Mouse (Mus musculus) heart, embryonic 13.5 days (tissue): ENCODE results near the gene Cnot8. TPM values are rescaled to one million over a fixed set of nuclear protein-coding genes. Genes with fewer than 3 reads are reported as not detected.
"Not testable (repeated sequence)": the region's sequence is repeated elsewhere in the genome, so short reads cannot be mapped to it uniquely, and the experiment has no call there.

Experiments used
- ATAC-seq: fragments of 200-750 bp; cut with Nextera tagmentation; 2 replicates; pipeline ENCODE4 v1.8.0; 2017; ENCODE audit warnings: moderate TSS enrichment; ENCODE audit not compliant: insufficient number of reproducible peaks, low FRiP score, low TSS enrichment; ENCODE audit errors: extremely low read depth
- H3K27ac ChIP-seq: fragments of 300-500 bp; sonication (generic); replicated peaks from 2 replicates; pipeline ENCODE4 v1.5.1; 2015; ENCODE audit warnings: moderate library complexity, mild to moderate bottlenecking, inconsistent platforms
- H3K27me3 ChIP-seq: fragments of 300-500 bp; sonication (generic); replicated peaks from 2 replicates; pipeline ENCODE4 v1.6.1; 2015; ENCODE audit warnings: mild to moderate bottlenecking, inconsistent platforms
- H3K36me3 ChIP-seq: fragments of 300-500 bp; sonication (generic); 2 replicates; pipeline ENCODE4 v1.6.1; 2015; ENCODE audit warnings: mild to moderate bottlenecking, inconsistent platforms
- H3K4me1 ChIP-seq: fragments of 300-500 bp; sonication (generic); 2 replicates; pipeline ENCODE4 v1.6.1; 2015; ENCODE audit warnings: inconsistent platforms
- H3K4me2 ChIP-seq: fragments of 300-500 bp; sonication (generic); 2 replicates; pipeline ENCODE4 v1.6.1; 2015; ENCODE audit warnings: inconsistent platforms, mild to moderate bottlenecking, moderate library complexity
- H3K4me3 ChIP-seq: fragments of 300-500 bp; sonication (generic); 2 replicates; pipeline ENCODE4 v1.5.1; 2015; ENCODE audit warnings: moderate library complexity, mild to moderate bottlenecking, inconsistent platforms
- H3K9ac ChIP-seq: fragments of 300-500 bp; sonication (generic); 2 replicates; pipeline ENCODE4 v1.6.1; 2015; ENCODE audit warnings: inconsistent platforms, mild to moderate bottlenecking, moderate library complexity
- H3K9me3 ChIP-seq: fragments of 300-500 bp; sonication (generic); 2 replicates; pipeline ENCODE4 v1.6.1; 2016; ENCODE audit warnings: inconsistent platforms
- WGBS: fragments of 180-500 bp; shearing (Covaris S2); methylation state at CpG from one replicate; pipeline ENCODE4 v1.1.7; 2015; ENCODE audit warnings: mixed read lengths; 5-methylcytosine and 5-hydroxymethylcytosine counted together
- polyA plus RNA-seq: library from polyadenylated mRNA; unstranded; fragments of >200 nt; fragmentation: Nextera tagmentation; extraction: Ambion mirVana; gene quantifications from 2 replicates; pipeline ENCODE4 v1.2.1, GENCODE M21; 2015

Cnot8 gene
- polyA plus RNA-seq, 1 experiment from 2014 or later = 64.9 TPM

GRCm38 (mm10) chr11:58095561-58095960 lies 8.4 kb upstream of the Cnot8 start:
- H3K9ac ChIP-seq = no peak overlapping the region
- peaks cover 33% of the 10 kb centered on the region for H3K27me3 ChIP-seq
- H3K4me2 ChIP-seq = no peak overlapping the region
- H3K9me3 ChIP-seq = no peaks in the 10 kb centered on the region
- H3K4me3 ChIP-seq = no peak overlapping the region
- no peaks in the 10 kb centered on the region for H3K36me3 ChIP-seq
- WGBS = 89% methylated on average over 1 of the region's 1 CpGs
- ATAC-seq = no peak
- H3K27ac ChIP-seq = no peak overlapping the region
- H3K4me1 ChIP-seq = peaks cover 17% of the 10 kb centered on the region

DNA sequence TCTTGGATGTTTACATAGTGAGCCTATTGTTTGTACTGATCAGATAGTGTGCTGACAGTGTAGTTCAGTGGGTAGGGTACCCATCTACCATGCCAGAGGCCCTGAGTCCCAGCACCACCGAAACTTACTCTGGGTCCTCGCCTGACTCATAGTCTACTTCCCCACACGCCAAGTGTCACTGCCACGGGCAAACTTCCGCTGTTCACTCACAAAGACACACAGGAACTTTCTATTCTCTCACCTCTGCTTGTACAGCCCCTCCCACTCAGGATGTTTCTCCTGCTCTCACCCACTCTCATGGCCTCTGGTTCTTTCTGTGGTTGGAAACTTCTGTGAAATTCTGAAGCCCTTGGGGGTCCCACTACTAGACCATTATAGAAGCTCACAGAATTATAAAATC lies 7.8 kb upstream of the Cnot8 start:
- Histone ChIP-seq H3K9me3 (no peaks in the 10 kb centered on the region), H3K36me3 (no peaks in the 10 kb centered on the region), H3K27me3 (peaks cover 33% of the 10 kb centered on the region), H3K27ac (no peak overlapping the region), H3K9ac (no peak overlapping the region), H3K4me3 (no peak overlapping the region), H3K4me2 (no peak overlapping the region), H3K4me1 (peaks cover 17% of the 10 kb centered on the region)
- ATAC-seq = no peak
- WGBS = 72% methylated on average over 5 of the region's 5 CpGs

DNA sequence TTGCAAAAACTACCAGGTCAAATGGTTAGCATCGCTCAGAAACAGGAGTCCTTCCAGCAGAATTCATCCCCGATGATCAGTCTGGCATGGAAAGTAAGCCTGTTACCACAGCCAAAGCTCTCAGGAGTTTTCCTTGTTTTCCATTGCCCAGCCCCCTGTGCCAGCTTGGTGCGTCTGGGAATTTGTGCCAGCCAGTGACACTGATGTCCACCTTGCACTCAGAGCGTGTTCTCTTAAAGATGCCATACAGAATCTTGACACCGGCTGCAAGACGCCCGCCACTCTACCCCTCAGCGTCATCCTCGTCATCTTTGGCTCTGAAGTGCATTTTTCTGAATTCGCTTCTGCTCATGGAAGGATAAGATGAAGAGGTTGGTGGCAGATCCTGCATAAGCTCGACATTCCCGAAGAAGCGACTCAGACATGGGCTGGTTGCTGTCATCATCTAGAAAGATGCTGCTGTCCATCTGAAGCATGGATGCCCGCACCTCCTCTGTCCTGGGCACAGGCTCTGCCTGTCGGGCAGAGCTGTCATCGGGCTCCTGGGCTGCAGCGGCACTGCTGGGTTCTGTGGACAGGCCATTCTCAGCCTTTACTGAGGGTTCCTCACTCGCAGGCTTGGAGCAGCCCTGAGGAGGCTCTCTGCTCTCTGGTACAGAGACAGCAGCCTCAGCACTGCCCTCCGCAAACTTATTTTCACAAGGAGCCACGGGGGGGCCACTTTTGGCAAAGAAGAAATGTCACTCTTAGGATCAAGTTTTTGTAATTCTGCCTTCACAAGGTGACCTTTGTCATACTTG lies 6.9 kb upstream of the Cnot8 start:
- H3K27me3 ChIP-seq = peaks cover 33% of the 10 kb centered on the region
- 38% methylated on average over 20 of the region's 20 CpGs for WGBS
- peaks cover 17% of the 10 kb centered on the region for H3K4me1 ChIP-seq
- H3K4me2 ChIP-seq = peak overlapping the region; percentile 83
- no peak overlapping the region for H3K27ac ChIP-seq
- no peak for ATAC-seq
- H3K4me3 ChIP-seq = peak overlapping the region; percentile 54
- H3K36me3 ChIP-seq = no peaks in the 10 kb centered on the region
- H3K9me3 ChIP-seq = no peaks in the 10 kb centered on the region
- H3K9ac ChIP-seq = peak overlapping the region; percentile 79; the same call in 1 of the 2 replicates

DNA sequence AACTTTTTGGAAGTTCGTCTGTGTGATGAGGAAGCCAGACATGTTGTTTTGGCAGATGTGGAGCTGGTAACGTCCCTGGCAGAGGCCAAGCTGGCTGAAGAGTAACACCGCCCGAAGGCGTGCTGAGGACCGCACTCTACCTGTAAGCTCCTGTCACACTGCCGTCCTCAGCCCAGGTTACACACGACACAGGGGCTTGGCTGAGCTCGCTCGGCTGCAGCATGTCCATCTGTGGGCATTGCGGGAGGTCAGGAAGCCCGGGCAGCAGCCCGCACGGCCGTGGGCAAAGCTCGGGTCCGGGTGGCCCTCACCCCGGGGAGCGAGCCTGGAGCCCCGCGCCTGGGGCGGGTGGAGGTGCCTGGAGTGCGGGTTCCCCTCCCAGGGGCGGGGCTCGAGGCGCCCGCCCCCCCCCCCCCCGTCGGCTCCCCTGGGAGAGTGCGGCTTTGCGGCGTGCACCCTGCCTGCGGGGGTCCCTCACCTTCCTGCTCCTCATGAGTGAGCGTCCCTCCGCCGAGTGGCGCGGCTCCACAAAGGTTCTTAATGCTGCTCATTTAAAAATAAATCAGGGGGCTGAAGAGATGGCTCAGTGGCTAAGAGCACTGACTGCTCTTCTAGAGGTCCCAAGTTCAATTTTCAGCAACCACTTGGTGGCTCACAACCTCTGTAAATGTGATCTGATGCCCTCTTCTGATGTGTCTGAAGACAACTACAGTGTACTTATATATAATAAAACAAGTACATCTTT lies 6.2 kb upstream of the Cnot8 start:
- Histone ChIP-seq H3K27me3 (peaks cover 33% of the 10 kb centered on the region), H3K9me3 (no peaks in the 10 kb centered on the region), H3K4me2 (peak overlapping the region; percentile 83), H3K27ac (no peak overlapping the region), H3K36me3 (no peaks in the 10 kb centered on the region), H3K4me3 (peak overlapping the region; percentile 54), H3K9ac (peak overlapping the region; percentile 79), H3K4me1 (peaks cover 15% of the 10 kb centered on the region)
- under 1% methylated on average over 34 of the region's 38 CpGs for WGBS
- ATAC-seq = no peak

DNA sequence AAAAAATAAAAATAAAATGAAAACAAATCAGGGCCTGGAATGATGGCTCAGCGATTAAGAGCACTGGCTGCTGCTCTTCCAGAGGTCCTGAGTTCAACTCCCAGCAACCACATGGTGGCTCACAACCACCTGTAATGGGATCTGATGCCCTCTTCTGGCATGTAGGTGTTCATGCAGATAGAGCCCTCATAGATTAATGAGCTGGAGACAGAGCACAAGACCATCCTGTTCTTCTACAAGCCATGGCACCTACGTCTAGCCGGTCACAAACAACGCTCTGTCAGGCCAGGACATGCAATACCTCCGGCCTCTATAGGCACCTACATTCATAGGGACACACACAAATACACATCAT lies 5.6 kb upstream of the Cnot8 start:
- H3K36me3 ChIP-seq, ATAC-seq, H3K9me3 ChIP-seq, H3K27ac ChIP-seq, H3K9ac ChIP-seq: not testable (repeated sequence)
- H3K4me3 ChIP-seq = peak overlapping the region; percentile 54
- 62% methylated on average over 5 of the region's 5 CpGs for WGBS
- H3K4me1 ChIP-seq = peaks cover 14% of the 10 kb centered on the region
- H3K4me2 ChIP-seq = peak overlapping the region; percentile 83
- peaks cover 33% of the 10 kb centered on the region for H3K27me3 ChIP-seq

- ATAC-seq = no peak
- 90% methylated on average over 2 of the region's 2 CpGs for WGBS
- H3K9ac ChIP-seq = no peak overlapping the region
Measured at GRCm38 (mm10) chr11:58100006-58100405, 3.9 kb upstream of the Cnot8 start.

GRCm38 (mm10) chr11:58101194-58101720 lies 2.7 kb upstream of the Cnot8 start:
- no peak overlapping the region for H3K4me3 ChIP-seq
- peaks cover 28% of the 10 kb centered on the region for H3K27me3 ChIP-seq
- H3K9ac ChIP-seq = no peak overlapping the region
- no peaks in the 10 kb centered on the region for H3K36me3 ChIP-seq
- H3K9me3 ChIP-seq = no peaks in the 10 kb centered on the region
- no peak overlapping the region for H3K27ac ChIP-seq
- no peak overlapping the region for H3K4me2 ChIP-seq
- no peak for ATAC-seq
- WGBS = 74% methylated on average over 4 of the region's 4 CpGs
- peaks cover 27% of the 10 kb centered on the region for H3K4me1 ChIP-seq

More at GRCm38 (mm10) chr11:58100006-58100405, 3.9 kb upstream of the Cnot8 start:
- Histone ChIP-seq H3K27ac (no peak overlapping the region), H3K9me3 (no peaks in the 10 kb centered on the region), H3K4me1 (peaks cover 21% of the 10 kb centered on the region), H3K36me3 (no peaks in the 10 kb centered on the region), H3K4me2 (no peak overlapping the region), H3K27me3 (peaks cover 33% of the 10 kb centered on the region), H3K4me3 (no peak overlapping the region)

GRCm38 (mm10) chr11:58102146-58102545 lies 1.8 kb upstream of the Cnot8 start:
- no peak for ATAC-seq
- H3K27ac ChIP-seq = no peak overlapping the region
- 78% methylated on average over 3 of the region's 3 CpGs for WGBS

GRCm38 (mm10) chr11:58102581-58103343 lies 1.2 kb upstream of the Cnot8 start:
- 84% methylated on average over 9 of the region's 9 CpGs for WGBS
- Histone ChIP-seq H3K27ac (peak overlapping the region; percentile 60; the same call in 1 of the 2 replicates), H3K9ac (peak overlapping the region; percentile 79), H3K4me1 (peaks cover 35% of the 10 kb centered on the region), H3K36me3 (no peaks in the 10 kb centered on the region), H3K27me3 (peaks cover 15% of the 10 kb centered on the region), H3K4me2 (peak overlapping the region; percentile 88), H3K9me3 (no peaks in the 10 kb centered on the region), H3K4me3 (peak overlapping the region; percentile 97)
- no peak for ATAC-seq

More at GRCm38 (mm10) chr11:58102146-58102545, 1.8 kb upstream of the Cnot8 start:
- Histone ChIP-seq H3K27me3 (peaks cover 19% of the 10 kb centered on the region), H3K4me2 (no peak overlapping the region), H3K9ac (no peak overlapping the region), H3K4me3 (no peak overlapping the region), H3K36me3 (no peaks in the 10 kb centered on the region), H3K4me1 (peaks cover 29% of the 10 kb centered on the region), H3K9me3 (no peaks in the 10 kb centered on the region)

GRCm38 (mm10) chr11:58103344-58103653 lies 654 bp upstream of the Cnot8 start:
- no peaks in the 10 kb centered on the region for H3K9me3 ChIP-seq
- H3K27ac ChIP-seq = peak overlapping the region; percentile 60
- H3K9ac ChIP-seq = peak overlapping the region; percentile 79
- no peaks in the 10 kb centered on the region for H3K36me3 ChIP-seq
- H3K4me2 ChIP-seq = peak overlapping the region; percentile 88
- peaks cover 11% of the 10 kb centered on the region for H3K27me3 ChIP-seq
- H3K4me3 ChIP-seq = peak overlapping the region; percentile 97
- 57% methylated on average over 13 of the region's 13 CpGs for WGBS
- ATAC-seq = 0 out of 2 replicates have a peak, but pooled peaks have one; percentile 12
- H3K4me1 ChIP-seq = peaks cover 34% of the 10 kb centered on the region

GRCm38 (mm10) chr11:58104351-58104791 lies 418 bp downstream of the Cnot8 start:
- Histone ChIP-seq H3K4me1 (peaks cover 32% of the 10 kb centered on the region), H3K4me3 (peak overlapping the region; percentile 97), H3K9me3 (no peaks in the 10 kb centered on the region), H3K27me3 (no peaks in the 10 kb centered on the region), H3K27ac (peak overlapping the region; percentile 93), H3K9ac (peak overlapping the region; percentile 98), H3K36me3 (peaks cover 3% of the 10 kb centered on the region; the same call in 1 of the 2 replicates), H3K4me2 (peak overlapping the region; percentile 88)
- ATAC-seq = peak; percentile 34; the same call in 1 of the 2 replicates
- WGBS = under 1% methylated on average over 24 of the region's 24 CpGs
